Mouse (Mus musculus) heart, postnatal 25 days (tissue): ENCODE results near the gene Dcaf15. TPM values are rescaled to one million over a fixed set of nuclear protein-coding genes. Genes with fewer than 3 reads are reported as not detected.

Experiments
- DNase-seq: peaks from one replicate; pipeline ENCODE4 v3.0.0; 2022; ENCODE audit warnings: low spot score
- intact Hi-C: fragments of 180-260 bp; cut with DNase I; formaldehyde crosslinking; loops from one replicate; pipeline ENCODE4 v1.15.1; 2025
- total RNA-seq, 2 experiments: library from RNA; stranded (reverse); gene quantifications; 2 replicates each; pipeline ENCODE4 v1.2.3; 2021

The Dcaf15 gene
- total RNA-seq, result 1 to 10 TPM; 5.9 to 7.2 TPM

DNA sequence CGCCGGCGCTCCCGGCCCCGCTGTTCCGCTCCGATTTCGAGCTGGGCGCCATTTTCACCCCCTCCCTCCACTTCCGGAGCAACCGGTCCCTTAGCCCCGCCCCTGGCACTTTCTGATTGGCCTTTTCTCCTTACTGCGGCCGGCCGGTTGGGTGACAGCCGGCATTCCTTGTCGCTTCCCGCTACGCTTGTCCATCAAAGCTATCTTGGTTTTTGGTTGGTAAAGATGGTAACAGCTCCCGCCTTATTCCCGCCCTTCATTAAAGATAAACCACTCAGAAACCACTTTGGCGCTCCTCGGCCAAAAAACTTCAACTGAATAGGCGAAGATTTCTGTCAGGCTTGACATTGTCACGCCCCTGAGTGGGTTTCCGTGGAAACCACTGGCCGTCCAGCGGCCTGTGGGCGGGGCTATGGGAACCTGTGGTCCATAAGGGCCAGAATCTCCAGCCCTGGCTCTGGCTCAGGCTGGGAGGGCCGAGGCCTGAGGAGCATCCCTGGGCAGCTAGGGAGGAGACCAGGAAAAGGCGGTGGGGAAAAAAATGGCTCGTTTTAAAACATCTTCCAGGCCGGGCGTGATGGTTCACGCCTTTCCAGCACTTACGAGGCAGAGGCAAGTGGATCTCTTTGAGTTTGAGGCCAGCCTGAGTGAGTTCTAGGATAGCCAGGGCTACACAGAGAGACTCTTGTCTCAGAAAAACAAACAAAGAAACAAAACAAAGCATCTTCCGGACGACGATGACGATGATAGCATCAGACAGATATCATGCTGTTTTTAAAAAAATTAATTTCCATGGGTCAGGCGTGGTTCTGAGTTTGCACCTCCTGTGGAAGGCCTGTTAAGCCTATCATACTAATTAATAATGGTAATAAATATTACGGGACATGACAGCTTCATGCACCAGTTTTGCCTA, at the start of gene Dcaf15:
Dcaf15 (minus strand) TSS at position 72 of the 913 bp plus-strand sequence.
- intact Hi-C loops, result loop anchor here (2.0 to 5.0 kb wide), 2 partner anchors 42 to 63 kb away; partner anchors contain the start of genes Cc2d1a, Il27ra and Rln3

GRCm38 (mm10) chr8:84149181-84149580, 44.6 kb upstream of the Dcaf15 start:
- intact Hi-C loops, result loop anchor here (5.0 kb wide), 1 partner anchor 82 kb away; the partner anchor contains the start of genes Gm10643 and Rfx1
- no peak for DNase-seq

More for the DNA sequence above, at the start of gene Dcaf15:
- peak; percentile 96 for DNase-seq

GRCm38 (mm10) chr8:84148531-84148850, 43.9 kb upstream of the Dcaf15 start:
- DNase-seq, result no peak
- intact Hi-C loops, result loop anchor here (5.0 kb wide), 1 partner anchor 81 kb away; the partner anchor contains the start of genes Gm10643 and Rfx1

DNA sequence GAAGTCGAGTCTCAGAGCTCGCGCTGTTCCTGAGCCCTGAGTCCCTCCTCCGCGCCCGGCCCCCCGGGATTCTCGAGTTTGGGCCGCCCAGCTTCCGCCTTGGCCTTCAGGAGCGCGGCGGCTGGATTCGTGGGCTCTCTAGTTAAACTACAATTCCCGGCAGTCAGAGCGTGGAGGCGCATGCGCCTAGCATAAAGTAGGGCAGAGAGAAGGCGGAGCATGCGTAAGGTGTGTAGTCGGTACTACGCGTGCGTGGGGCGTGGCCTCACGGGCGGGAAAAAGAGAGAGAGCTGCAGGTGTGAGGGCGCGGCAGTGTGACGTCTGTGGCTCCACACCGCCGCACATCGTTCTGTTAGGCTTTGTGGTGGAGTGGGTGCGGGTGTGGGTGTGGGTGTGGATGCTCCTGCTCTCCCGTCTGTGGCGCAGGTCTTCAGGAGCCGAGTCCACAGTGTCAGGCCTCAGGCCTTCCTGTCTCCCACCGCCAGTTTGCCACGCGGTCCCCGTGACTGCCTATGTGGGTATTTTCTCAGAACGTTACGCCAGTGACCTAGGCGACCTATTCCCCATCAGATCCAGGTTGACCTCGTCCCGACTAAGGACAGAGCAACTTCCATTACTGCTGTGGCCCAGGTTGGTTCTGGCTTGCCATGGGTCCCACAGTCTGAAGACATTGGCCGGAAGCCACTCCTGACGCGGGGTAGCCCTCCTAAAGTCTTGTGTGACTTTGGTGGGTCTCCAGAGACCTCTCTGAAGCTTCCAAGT, 43.4 kb upstream of the Dcaf15 start, which contains the start of the genes Cc2d1a and 4930432K21Rik:
Cc2d1a (minus strand) TSS at position 168 of the 762 bp plus-strand sequence.
4930432K21Rik (plus strand) TSS at position 257 of the 762 bp plus-strand sequence.
- peak; percentile 88 for DNase-seq
- intact Hi-C loops, result loop anchor here (2.0 to 5.0 kb wide), 2 partner anchors 43 to 81 kb away; partner anchors contain the start of genes Dcaf15, Gm10643 and Rfx1

DNA sequence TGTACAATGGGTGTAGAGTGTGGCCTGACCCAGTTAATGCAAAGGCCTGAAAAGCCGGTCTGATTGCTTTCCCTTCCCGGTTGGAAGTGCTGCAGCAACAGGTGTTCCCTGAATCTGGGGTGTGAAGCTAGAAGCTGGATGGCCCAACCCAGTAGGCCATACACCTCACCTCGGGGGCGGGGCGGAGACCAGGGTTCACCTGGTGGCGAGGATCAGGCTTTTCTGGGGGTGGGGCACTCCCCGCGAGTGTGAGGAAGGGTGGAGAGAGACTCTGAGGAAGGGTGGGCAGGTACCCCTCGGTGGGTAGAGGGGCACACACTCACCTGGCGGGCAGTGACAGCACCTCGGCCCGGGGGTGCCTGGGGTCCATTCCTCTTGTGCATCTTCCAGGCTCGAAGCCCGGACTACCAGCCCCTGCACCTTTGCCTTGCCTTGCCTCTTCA, 42.8 kb upstream of the Dcaf15 start:
- no peak for DNase-seq
- intact Hi-C loops, result loop anchor here (2.0 to 5.0 kb wide), 2 partner anchors 43 to 80 kb away; partner anchors contain the start of genes Dcaf15, Gm10643 and Rfx1

DNA sequence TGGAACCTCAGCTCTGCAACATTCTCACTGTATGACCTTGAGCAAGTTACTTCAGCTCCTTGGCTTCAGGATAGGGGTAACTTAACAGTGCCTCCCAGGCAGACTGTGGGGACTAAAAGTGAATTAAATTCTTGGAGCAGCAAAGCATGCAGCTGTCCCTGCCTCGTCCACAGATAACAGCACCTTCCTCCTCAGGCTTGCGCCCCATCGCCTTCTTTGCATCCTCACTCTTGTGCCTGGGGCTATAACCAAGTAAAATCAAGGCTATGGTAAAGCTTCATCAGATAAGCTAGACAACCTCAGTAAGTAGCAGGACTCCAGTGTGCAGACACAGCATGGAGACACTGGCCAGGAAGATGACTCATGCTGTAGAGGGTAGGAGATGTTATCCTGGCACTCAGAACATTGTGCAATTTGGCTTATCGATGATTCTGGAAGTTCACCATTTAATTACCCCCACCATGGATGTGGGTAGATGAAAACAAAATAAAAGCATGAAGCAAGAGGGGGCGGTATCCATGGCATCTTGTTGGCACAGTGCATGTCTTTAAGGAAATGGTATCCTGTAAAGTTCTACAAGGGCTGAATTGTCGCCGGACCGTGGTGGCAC, 40.2 kb upstream of the Dcaf15 start:
- DNase-seq, result no peak

GRCm38 (mm10) chr8:84140838-84141237, 36.3 kb upstream of the Dcaf15 start:
- intact Hi-C loops, result no loop called here
- no peak for DNase-seq

More for the DNA sequence above, 40.2 kb upstream of the Dcaf15 start:
- intact Hi-C loops, result loop anchor here (5.0 kb wide), 1 partner anchor 77 kb away; the partner anchor contains the start of genes Gm10643 and Rfx1

DNA sequence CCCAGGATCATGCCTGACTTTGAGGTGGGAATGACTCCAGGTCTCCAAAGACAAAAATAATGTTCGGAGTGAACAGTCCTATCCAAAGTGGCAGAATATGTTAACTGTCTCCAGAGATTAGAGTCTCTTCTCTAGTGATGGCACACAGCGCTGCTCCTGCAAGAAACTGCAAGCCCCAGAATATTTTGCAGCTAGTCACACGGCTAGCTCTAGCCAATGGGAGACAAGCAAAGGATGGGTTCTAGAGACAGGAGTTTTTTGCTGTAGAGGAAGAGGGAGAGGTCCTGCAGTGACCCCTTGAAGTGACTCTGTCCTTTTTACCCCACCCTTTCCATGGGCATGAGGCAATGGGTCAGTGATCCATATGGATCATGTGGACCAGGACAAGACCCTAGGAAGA, 33.3 kb upstream of the Dcaf15 start:
- no peak for DNase-seq
- intact Hi-C loops, result no loop called here

DNA sequence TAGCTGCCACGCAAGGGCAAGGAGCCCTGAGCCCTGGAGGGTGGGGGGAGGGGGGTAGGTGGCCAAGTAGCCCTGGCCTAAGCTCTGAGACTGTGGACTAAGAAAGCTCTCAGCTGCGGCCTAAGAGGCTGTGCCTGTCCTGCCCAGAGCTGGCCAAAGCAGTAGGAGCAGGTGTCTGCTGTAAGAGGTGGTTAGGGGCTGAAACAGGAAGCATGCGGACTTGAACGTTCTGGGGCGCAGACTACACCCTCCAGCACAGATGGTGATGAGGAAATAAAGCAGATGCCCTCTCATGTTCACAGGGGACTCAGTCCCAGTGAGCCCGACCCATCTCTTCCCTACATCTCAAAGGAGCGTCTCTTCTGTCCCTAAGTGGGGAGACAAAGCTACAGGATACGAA, 27.7 kb upstream of the Dcaf15 start:
- DNase-seq, result no peak
- intact Hi-C loops, result no loop called here

GRCm38 (mm10) chr8:84130806-84131205, 26.2 kb upstream of the Dcaf15 start:
- DNase-seq, result no peak
- intact Hi-C loops, result no loop called here

DNA sequence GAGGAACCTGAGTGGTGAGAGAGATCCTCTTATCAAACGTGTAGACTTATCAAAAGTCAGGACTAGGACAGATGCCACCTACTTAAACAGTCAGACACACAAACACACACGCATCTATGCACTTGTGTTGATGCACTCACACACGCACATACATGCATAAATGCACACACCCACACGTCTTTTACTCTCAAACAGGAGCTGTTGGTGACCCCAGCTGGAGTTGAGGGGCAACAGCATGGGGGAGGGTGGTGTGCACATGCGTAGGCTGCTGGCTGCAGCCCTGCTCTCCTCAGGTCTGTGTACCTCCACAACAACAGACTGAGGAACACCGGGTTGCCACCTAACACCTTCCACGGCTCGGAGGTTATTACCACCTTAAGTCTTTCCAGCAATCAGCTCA, 23.7 kb upstream of the Dcaf15 start:
- DNase-seq, result no peak
- intact Hi-C loops, result no loop called here

GRCm38 (mm10) chr8:84127202-84127901, 22.8 kb upstream of the Dcaf15 start:
- DNase-seq, result no peak
- intact Hi-C loops, result no loop called here

- intact Hi-C loops, result no loop called here
- DNase-seq, result no peak
These were observed 22.2 kb upstream of the Dcaf15 start for GRCm38 (mm10) chr8:84126742-84127141.

- no peak for DNase-seq
- intact Hi-C loops, result no loop called here
These were observed 21.1 kb upstream of the Dcaf15 start, which contains the start of gene Podnl1 for GRCm38 (mm10) chr8:84125656-84126055. Gene Podnl1, plus strand, starts transcription at chr8:84125989.

GRCm38 (mm10) chr8:84122151-84122550, 17.6 kb upstream of the Dcaf15 start:
- no peak for DNase-seq
- intact Hi-C loops, result no loop called here

- intact Hi-C loops, result no loop called here
- no peak for DNase-seq
These were observed 11.1 kb upstream of the Dcaf15 start for GRCm38 (mm10) chr8:84115646-84116045.

DNA sequence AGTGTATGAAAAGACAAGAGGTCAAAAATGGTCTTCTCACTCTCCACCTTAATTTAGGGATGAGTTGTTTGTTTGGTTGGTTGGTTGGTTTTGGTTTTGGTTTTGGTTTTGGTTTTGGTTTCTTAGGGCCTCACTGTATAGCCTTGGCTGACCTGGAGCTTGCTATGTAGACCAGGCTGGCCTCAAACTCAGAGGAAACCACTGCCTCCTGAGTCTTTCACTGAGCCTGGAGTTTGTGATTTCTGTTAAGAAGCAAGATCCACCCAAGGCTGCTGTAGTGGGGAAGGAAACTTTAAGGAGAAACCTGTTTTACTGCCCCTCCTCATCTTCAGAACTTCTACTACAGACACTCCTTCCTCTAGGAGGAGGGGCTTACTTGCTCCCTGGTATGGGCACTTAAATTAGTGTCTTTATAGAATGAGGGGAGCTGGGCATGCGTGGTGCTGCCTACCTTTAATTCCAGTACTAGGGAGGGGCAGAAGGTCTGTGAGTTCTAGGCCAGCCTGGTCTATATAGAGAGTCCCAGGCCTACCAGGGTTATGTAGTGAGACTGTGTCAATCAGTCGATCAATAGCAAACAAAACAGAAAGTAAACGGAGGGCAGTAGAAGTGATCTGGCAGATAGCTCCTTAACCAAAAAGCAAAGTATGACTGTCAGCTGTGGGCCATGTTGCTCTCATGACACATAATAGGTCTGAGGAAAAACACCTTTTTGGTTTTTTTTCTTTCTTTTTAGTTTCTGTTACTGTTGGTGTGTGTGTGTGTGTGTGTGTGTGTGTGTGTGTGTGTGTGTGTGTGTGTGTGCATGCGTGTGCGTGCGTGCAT, 1.9 kb upstream of the Dcaf15 start:
- DNase-seq, result no peak
- intact Hi-C loops, result no loop called here

DNA sequence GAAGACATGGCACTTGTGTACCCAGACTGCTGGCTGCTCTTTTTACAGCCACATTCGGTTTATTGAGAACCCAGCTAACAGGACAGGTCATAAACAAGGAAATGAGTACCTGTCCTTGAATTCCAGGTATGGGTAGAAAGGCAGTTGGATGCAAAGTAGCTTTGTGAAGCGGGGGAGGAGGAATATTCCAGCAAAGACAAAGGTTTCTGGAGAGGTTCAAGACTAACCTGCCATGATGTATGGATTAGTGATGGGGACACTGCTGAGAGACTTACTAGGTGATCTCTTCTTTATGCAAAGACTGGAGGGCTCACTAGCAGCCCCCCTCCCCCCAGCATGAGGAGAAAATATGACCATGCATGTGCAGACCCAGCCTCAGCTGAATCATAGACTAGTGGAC, 1.1 kb upstream of the Dcaf15 start:
- DNase-seq, result no peak
- intact Hi-C loops, result loop anchor here (2.0 kb wide), 1 partner anchor 41 kb away; the partner anchor contains the start of gene Cc2d1a
